Mouse (Mus musculus): ENCODE results near the gene Mbl1.

DNA sequence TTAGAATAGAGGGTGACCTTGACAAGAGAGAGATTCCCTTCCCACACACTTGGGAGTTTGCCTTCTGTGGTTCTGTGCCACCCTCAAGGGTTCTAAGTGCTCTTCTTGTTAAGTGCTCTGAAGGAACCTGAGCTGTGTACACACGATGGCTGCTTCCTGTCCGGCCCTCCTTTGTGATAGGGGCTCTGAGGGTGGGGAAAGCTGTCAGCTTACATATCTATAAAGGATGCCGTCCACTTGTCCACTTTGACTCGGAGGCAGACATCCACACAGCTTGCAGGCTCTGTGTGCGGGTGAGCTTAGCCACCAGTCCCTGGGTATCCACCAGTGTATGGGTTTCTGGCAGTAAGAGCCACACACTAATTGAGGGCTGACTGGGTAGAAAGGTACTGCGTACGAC lies 19.7 kb upstream of the Mbl1 start, which contains the start of gene Sftpa1:
- no peak for TF ChIP-seq CTCF (conservative IDR thresholded peaks at IDR 0.05; ENCODE audit: low read length)
- TF ChIP-seq NANOG (IDR thresholded peaks at IDR 0.05; ENCODE audit: borderline replicate concordance, low read length), result no peak
- TF ChIP-seq POU5F1 (IDR thresholded peaks at IDR 0.05; ENCODE audit: borderline replicate concordance, low read length), result no peak
